In genomic region chr12:91298700-91299099, GRCm38 (mm10) we compare ENCODE assay signal across 19 mouse cellular contexts.
"Had no signal": no experiment of that assay in that cellular context is flagged by ENCODE, and none has a peak within 500 bp of the region (broad histone marks: within the 10 kb centered on the region; RNA-seq: fewer than 3 reads in every experiment).

No protein-coding gene starts in this region.

- H3K4me2 ChIP-seq: lung, embryonic 14.5 days; midbrain, embryonic 12.5 days; neural tube, embryonic 13.5 days; neural tube, embryonic 15.5 days had no signal

- H3K36me3 ChIP-seq: neural tube, embryonic 15.5 days had no signal

- H3K4me3 ChIP-seq: midbrain, embryonic 10.5 days; midbrain, embryonic 12.5 days; myocyte; neural tube, embryonic 13.5 days; neural tube, embryonic 15.5 days had no signal

- ATAC-seq: liver, postnatal 0 days; midbrain, embryonic 16.5 days had no signal

- H3K4me1 ChIP-seq: midbrain, embryonic 10.5 days; midbrain, embryonic 12.5 days had no signal

- H3K9me3 ChIP-seq: midbrain, embryonic 10.5 days; neural tube, embryonic 13.5 days; neural tube, embryonic 15.5 days had no signal

- H3K27me3 ChIP-seq: midbrain, embryonic 12.5 days; neural tube, embryonic 13.5 days; neural tube, embryonic 15.5 days had no signal

- H3K9ac ChIP-seq: liver, postnatal 0 days; lung, embryonic 14.5 days; midbrain, embryonic 12.5 days; neural tube, embryonic 13.5 days; neural tube, embryonic 15.5 days had no signal

- H3K27ac ChIP-seq: midbrain, embryonic 10.5 days; midbrain, embryonic 12.5 days; neural tube, embryonic 13.5 days; neural tube, embryonic 15.5 days had no signal

- DNase-seq: liver, postnatal 0 days; lung, embryonic 14.5 days; lung, postnatal 10 days; lung, postnatal 4 days; midbrain, embryonic 14.5 days; retina, postnatal 1 day; right cerebral cortex, adult 18-20 months; right cerebral cortex, postnatal 25 days; right cerebral cortex, postnatal 4 days; spleen, adult 18-20 months; thymus, adult 2 months; thymus, postnatal 25 days; thymus, postnatal 4 days had no signal
